Mouse (Mus musculus): ENCODE results near the gene Glrx2.

DNA sequence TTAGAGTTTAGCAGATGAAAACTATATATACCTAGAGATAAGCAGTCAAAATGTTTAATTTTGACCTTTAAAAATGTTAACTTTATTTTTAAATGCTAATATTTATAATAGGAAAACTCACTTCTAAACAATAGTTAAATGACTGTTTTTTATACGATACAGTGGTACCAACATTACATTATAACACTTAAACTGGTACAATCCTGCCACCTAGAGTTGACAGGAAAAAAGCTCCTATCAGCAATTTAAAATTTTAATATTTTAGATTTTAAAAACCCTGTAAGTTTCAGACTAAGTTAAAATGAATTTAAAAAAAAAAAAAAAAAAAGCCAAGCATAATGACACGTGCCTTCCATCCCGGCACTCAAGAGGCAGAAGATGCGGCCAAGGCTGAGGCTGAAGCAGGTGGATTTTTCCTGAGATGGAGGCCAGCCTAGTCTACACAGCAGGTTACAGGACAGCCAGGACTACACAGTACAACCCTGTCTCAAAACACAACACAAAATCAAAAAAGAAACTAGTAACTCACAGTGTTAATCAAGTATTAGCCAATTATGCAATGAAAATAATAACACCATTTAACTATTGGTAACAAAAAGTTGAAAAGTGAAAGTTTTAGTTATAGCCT lies 40.3 kb upstream of the Glrx2 start:
- TF ChIP-seq CTCF (IDR thresholded peaks at IDR 0.05; ENCODE audit: low read depth, low read length) = no peak
- TF ChIP-seq POLR2A (IDR thresholded peaks at IDR 0.05; ENCODE audit: borderline replicate concordance, low read depth, low read length) = no peak

All from bone marrow macrophage, adult 2 months (primary cell).